Mouse (Mus musculus) CD4-positive, CD25-positive, alpha-beta regulatory T cell, adult 2 months (primary cell): ENCODE measurements around the gene Cops6.
A peak's percentile ranks its signal among the peaks of the same experiment; 100 is the strongest.

Experiments
- DNase-seq: peaks from one replicate; pipeline ENCODE4 v3.0.0-alpha.2; 2012; ENCODE audit warnings: low read depth, low spot score

Gene Cops6

GRCm38 (mm10) chr5:138160842-138161665 lies at the start of gene Cops6:
TSS of gene Cops6 (plus strand) at chr5:138161071.
- peak; percentile 96 for DNase-seq

GRCm38 (mm10) chr5:138116255-138117198 lies 44.3 kb upstream of the Cops6 start, which contains the start of gene Zscan21:
TSS of gene Zscan21 (plus strand) at chr5:138116903.
- peak; percentile 95 for DNase-seq

GRCm38 (mm10) chr5:138117199-138118015 lies 43.5 kb upstream of the Cops6 start:
- DNase-seq: peak; percentile 31

GRCm38 (mm10) chr5:138118041-138118440 lies 42.8 kb upstream of the Cops6 start:
- no peak for DNase-seq

GRCm38 (mm10) chr5:138132425-138133064 lies 28.3 kb upstream of the Cops6 start:
- DNase-seq: no peak

DNA sequence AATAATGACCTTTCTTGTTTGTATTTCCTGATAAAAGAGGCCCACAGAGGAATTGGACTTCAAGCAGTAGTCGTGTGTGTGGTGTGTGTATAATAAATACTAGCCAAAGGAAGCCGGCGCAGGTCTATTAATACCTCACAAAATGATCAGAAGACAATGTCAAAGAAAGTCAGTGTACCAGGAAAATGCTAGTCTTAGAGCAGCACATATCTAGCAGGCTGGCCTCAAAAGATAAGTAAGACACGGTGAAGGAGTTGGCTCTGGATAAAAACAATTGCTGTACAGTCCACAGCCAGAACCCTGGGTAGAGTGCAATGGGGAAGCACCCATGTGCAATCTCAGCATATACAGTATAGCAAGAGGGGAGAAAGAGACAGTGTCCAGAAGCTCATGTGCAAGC lies 23.6 kb upstream of the Cops6 start:
- DNase-seq: no peak

- peak; percentile 74 for DNase-seq
These were observed 22.8 kb upstream of the Cops6 start for GRCm38 (mm10) chr5:138137935-138138549.

GRCm38 (mm10) chr5:138138585-138138984 lies 22.3 kb upstream of the Cops6 start:
- DNase-seq: no peak

GRCm38 (mm10) chr5:138154390-138154789 lies 6.5 kb upstream of the Cops6 start:
- DNase-seq: no peak

GRCm38 (mm10) chr5:138155443-138155976 lies 5.4 kb upstream of the Cops6 start, which contains the start of gene Zfp113:
TSS of gene Zfp113 (minus strand) at chr5:138155744.
- peak; percentile 94 for DNase-seq

- peak; percentile 15 for DNase-seq
These were observed 578 bp upstream of the Cops6 start for GRCm38 (mm10) chr5:138160224-138160762.

GRCm38 (mm10) chr5:138163046-138163445 lies 2.2 kb downstream of the Cops6 start:
- no peak for DNase-seq

DNA sequence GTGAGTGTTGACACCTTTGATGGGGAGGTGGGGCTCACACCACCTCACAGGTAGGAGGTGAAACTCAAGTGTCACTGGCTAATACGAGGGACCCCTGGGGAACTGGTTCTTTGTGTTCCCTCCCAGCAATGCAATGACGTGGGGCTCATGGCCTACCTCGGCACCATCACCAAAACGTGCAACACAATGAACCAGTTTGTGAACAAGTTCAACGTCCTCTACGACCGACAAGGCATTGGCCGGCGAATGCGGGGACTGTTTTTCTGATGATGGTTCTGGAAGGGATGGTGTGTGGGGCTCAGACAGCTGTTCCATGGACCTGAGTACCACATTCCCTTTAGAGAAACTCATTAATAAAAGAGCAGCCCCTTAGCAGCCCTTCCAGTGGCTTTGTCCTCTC lies 2.7 kb downstream of the Cops6 start:
- no peak for DNase-seq

- DNase-seq: no peak
These were observed 4.7 kb downstream of the Cops6 start for GRCm38 (mm10) chr5:138165594-138165993.

DNA sequence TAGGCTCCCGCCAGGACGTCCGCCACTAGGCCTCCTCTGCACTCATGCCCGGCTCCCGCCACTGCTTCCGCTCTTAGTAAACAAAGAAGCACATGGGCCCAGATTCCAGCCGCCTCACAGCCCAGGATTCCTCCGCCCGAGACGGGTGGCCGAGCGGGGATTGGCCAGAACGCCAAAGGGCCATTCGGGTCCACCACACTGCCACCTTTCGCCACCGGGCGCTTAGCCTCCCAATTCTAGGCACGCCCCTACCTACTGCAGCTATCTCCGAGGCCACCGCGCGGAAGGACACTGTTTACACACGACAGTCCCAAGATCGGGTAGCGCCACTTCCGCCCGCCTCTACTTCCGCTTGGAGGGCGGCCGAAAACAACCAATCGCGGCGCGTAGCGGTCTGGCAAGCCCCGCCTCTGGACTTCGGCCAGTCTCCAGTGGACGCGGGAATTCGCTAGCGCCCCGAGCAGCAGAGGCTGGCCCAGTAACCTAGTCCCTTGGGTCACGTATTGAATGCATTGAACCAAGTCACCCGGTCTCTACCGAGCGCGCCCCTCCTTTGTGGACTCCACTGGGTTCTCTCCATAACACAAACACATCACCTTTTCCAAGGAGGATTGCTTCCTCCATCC lies 10.2 kb downstream of the Cops6 start:
- peak; percentile 92 for DNase-seq

GRCm38 (mm10) chr5:138171695-138172491 lies 11.0 kb downstream of the Cops6 start, which contains the start of the genes Ap4m1 and Mcm7:
TSS of gene Ap4m1 (plus strand) at chr5:138172002.
TSS of gene Mcm7 (minus strand) at chr5:138172422.
- peak; percentile 95 for DNase-seq

DNA sequence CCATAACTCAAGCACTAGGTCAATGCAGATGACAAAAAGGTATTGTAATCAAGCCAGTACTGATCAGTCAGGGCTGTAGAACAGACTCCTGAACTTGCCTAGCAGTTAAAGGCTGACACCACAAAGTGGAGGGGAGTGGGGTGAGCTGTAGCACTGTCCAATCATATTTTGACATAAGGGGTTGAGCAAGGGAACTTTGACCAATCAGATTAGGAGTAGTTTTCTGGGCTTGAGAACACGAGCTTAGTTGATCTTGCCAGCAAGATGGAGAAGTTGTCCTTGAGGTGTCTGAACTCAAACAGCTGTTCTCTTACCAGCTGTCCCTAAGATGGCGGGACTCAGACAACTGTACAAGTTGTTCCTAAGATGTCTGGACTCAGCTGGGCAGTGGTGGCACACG lies 12.3 kb downstream of the Cops6 start:
- DNase-seq: no peak

- DNase-seq: peak; percentile 93
These were observed 26.2 kb downstream of the Cops6 start, which contains the start of the genes Taf6 and Cnpy4 for GRCm38 (mm10) chr5:138186950-138187638. TSS of gene Taf6 (minus strand) at chr5:138187451. TSS of gene Cnpy4 (plus strand) at chr5:138187485.
